Mouse (Mus musculus): ENCODE data around the gene Gp9. TPM values are rescaled to one million over a fixed set of nuclear protein-coding genes. Genes with fewer than 3 reads are reported as not detected.

The Gp9 gene
- polyA plus RNA-seq, 2 experiments from 2014 or later, result not detected

DNA sequence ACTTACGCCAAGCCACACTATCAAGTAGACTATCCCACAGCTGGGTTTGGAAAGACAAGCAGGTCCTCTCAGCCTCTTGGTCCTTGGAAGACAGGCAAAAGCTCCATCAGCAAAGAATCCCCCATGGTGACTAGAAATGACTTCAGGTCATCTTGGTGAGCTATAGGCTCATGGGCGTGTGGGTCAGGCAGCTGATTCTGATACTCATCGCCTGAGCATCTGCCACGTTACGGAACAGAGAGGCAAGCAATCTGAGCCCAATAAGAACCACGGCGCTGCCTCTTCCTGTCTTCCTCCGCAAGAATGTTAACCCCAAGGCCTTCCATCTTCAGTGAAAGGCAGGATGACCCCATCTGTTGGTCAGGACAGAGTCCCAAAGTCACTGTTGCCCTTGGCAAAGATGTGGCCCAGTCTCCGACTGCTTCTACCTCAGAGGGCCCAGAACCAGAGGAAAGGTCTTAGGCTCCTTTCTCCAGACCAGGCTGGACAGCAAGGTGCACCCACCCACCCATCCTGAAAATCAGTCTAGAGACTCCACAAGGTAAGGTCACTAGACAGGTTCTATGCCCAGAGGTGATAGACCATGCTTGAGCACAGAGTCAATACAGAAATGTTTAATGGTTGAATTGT lies 10.5 kb downstream of the Gp9 start:
- no peak for ATAC-seq

DNA sequence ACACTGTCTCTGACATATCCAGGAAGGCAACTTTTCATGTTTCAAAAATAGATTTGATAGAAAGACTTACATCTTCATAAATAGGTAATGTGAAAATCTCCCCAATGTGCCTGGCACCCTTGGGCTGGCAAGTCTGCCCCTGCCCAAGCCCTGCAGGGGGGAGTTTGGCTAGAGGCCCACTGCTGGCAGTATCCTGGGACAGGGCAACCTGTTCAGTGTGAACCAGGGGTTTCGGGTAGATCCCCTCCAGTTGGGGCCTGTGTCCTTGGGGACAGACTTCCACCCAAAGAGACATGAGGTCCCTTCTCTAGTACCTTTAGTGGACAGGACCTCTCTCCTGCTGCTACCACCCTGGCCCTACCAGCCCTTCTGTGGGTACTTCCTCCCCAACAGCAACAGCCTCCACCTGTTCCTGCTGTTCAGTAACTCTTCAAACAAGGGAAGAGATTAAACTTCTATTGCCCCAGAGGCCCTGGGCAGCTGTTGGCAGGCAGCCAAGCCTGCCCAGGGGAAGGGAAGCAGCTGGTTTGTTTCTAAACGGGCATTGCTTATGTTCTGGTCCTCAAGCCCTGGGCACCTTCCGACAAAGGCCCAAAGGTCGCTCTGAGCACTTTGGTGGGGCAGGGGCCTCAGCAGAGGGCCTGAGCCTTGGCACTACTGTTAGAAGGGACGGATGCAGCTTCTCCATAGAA lies 11.2 kb downstream of the Gp9 start:
- ATAC-seq, result no peak

DNA sequence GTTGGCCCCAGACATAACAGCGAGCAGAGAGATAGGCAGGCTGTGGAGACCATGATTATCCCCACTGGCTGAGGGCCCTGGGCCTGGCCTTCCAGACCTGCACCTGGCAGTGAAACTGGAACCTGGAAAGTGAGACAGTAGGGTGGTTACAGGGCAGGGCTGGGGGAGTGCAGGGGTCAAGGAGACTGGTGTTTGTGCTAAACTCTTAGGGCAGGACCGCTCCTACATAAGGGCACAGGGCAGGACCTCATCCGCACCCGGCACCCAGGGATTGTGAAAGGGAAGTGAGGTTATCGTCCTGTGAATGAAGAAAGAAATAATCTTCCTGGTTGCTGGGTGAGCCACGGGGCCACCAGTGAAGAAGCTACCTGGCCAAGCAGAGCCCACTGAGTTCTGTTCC lies 11.9 kb downstream of the Gp9 start:
- no peak for ATAC-seq

DNA sequence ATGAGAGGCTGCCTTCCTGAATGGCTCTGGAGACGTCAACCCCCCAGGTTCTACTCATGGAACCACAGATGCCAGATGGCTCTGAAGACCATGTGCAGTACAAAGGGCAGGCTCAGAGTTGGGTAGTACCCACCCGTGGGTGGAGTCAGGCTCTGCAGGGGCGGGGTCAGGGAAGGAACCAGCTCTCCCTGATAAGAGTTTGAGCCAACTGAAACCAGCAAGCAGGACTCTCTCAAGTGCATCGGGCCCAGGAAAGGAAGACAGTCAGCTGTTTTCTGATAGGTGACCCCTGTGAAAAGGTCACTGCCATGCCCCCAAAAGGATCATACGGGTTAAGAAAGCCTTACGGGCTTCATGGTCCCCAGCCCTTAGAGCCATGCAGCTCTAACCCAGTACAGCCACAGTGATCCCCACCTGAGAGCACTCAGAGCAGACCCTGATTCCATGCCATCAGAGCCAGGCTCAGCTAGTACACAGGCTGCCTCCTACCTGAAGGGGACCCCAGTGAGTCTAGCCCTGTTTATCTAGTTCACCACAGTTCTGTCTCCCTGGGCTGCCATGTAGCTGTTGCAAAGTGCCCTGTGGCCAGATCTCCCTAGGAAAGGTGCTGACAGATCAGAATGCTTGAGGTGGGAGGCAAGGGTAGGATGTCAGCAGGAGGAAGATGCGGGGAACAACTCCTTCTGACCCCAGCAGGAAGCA lies 13.1 kb downstream of the Gp9 start:
- no peak for ATAC-seq

DNA sequence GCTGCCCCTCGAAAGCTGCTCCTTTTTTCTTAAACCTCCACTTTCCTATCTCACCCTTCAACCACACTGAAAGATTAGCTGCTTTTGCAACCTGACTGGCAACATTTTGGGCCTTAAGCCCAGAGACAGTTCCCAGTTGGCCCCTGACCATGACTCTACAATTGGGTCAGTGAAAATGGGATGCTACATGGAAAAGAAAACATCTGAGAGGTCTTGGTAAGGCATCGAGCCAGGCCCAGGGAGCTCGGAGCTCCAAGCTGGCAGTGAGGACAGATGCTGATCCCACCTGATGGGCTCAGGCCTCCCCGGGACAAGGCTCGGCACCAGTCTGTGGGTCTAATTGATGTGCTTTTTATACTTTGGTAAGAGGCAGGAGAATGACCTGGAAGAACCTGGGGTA lies 14.0 kb downstream of the Gp9 start:
- no peak for ATAC-seq

DNA sequence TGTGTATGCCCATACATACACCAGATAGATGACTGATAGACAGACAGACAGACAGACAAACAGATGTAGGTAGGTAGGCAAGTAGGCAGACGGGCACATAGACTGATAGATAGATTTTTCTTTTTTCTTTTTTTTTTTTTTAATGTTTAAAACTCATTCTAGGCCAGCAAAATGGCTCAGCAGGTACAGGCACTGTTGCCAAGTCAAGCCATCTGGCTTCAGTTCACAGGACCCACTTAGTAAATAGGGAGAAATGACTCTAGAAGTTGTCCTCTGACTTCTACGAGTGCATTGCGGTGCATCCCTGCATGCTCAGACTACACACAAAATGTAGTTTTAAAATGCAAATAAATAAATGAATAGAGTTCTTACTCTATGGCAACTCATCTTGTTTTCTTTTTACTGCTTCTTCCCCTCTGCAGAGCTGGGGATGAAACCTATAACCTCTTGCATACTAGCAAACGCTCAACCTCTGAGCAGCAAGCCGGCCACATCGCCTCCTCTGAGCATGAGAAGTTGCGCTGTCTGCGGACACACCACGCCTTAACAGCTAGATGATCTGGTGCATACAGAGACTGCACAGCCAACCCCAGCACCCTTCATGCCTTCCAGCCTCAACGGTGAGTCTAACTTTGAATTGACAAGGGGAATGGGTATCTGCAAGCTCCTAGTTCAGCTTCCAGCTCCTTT lies 16.1 kb downstream of the Gp9 start:
- ATAC-seq, result no peak

DNA sequence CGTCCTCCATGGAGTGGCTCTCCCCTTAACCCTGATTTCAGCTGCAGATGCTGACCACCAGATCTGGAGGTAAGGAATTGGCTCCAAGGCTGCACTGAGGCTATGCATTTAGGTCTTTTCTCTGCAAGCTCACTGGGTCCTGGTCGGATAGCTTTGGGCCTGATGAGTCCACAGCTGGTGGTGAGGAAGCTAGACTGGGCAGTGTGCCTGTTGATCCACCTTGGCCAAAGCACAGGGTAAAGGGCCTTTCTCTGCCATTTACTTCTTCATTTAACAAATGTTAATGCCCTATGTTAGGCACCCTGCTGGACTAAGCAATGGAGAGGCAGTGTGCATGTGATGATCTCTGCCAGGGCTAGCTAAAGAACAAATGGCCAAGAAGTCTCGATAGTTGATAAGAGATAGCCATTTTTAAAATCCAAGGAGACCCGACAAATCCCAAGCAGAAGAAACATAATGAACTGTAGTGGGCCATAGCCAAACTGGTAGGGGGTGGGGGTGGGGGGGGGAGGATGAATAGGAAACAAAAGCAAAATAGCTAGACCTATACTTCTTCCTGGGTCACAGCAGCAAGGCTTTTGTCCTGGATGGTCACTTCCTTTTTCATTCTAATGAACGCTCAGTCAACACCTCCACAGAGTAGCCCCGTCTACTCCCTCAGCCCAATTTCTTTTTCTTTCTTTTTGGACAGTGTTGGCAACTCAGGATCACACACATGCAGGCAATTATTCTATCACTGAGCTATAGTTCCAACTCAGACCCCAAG lies 17.7 kb downstream of the Gp9 start:
- ATAC-seq, result no peak

DNA sequence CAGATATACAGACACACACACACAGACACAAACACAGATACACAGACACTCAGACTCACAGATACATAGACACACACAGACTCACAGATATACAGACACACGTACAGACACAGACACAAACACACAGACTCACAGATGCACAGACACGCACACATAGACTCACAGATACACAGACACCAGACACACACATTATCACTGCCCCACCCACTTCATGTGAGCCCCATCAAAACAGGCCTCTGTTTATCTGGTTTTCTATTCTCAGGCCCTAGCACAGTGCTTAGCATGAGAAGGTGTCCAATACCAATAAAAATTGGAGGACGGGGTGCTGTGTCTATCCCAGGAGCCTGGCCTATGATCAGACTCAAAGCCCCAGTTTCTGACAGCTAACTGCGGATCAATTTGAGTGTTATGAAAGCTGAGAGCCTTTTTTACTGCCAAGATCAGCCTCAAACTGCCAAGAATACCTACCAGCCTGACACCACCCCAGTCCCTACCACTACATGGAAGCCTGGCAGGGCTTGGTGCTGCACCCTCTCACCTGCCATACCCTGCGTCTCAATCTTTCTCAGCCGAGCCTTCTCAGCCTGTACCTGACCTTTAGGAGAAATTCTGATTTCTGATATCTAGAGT lies 18.5 kb downstream of the Gp9 start:
- ATAC-seq, result no peak

DNA sequence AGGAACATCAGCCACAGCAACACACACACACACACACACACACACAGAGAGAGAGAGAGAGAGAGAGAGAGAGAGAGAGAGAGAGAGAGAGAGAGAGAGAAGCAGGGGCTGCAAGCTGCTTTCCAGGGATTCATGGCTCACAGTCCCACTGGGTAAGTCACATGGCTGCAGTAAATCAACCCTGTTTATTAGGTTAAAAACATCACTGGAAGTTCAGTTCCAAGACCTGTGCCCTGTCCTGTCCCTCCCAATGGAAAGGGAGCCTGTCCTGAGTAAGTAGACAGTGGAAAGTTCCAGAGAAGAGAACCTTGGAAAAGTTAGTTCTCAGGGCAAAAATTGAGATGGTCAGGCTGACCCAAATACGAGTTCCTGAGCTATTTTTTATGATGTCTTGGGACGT lies 19.4 kb downstream of the Gp9 start:
- no peak for ATAC-seq

DNA sequence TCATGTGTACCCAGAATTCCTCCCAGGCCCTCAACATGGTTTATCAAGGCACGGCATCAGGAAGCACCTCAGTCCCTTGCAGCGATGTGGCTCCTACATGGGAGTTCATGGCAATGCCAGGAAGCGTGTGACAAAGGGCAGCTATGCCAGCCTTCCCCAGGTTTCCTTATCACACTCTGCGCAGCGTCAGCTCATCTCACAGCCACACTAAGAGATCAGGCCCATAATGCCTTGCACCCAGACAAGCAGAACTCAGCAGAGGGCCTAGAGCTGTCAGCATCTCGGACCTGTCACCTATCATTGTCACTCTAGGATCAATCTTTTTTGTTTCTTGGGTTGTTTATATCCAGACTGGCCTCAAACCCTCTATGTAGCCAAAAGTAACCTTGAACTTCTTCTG lies 21.7 kb downstream of the Gp9 start:
- ATAC-seq, result no peak

DNA sequence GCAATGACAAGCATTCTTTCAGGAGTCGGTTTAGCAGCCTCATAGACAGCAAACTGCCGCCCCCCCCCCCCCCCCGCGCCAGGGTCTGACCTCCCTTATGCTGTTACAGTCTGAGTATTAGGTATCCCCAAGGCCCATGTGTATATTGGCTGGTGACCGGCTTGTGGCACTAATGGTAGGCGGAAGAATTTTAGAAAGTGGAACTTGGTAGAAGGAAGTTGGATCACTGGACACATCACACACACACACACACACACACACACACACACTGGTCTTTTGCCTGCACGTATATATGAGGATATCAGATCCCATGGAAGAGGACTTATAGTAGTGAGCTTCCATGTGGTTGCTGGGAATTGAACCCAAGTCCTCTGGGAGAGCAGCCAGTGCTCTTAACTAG lies 24.6 kb downstream of the Gp9 start:
- ATAC-seq, result no peak

DNA sequence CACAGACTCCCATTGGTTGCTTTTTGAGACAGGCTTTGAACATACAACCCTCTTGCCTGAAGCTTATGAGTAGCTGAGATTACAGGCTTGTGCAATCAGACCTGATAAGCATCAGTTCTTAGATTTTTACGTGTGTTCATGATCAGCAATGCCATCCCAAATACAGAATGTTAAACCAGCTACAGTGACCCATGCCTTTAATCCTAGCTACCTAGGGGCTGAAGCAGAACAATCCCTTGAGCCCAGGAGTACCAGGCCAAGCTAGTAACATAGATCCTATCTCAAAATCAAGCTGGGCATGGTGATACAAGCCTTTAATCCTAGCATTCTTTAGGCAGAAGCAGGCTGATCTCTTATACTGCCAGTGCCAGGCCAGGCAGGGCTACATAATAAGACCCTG lies 26.2 kb downstream of the Gp9 start:
- ATAC-seq, result no peak

DNA sequence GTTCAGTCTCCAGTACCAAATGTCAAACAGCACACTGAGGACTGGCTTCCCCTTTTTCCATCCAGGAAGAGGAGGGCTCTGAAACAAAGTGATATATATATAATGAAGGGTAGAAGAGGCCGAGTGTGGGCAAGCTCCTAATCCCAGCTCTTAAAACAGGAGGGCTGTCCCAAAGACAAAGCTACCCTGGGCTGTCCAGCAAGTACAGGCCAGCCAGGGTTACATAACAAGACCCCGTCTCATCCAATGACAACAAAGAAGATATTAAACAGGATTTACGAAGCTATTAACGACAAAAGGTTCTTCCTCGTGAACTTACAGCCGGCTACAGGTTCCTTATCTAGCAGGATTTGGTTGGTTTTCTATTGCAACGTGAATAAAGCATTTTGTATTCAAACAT lies 27.0 kb downstream of the Gp9 start:
- ATAC-seq, result no peak

DNA sequence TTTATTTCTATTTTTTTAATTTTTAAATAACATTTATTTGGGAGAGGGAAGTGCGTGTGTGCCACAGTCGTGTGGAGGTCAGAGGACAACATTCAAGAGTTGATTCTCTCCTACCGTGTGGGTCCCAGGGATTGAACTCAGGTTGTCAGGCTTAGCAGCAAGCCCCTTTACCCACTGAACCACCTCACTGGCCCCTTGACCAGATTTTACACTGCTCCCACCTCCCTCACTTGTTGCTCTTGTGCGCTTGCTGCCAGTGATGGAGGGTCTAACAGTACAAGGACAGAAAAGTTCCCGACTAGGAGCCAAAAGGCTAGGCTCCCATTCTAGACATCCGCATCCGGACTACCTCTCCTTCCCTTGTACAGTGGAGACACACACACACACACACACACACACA lies 27.6 kb downstream of the Gp9 start:
- ATAC-seq, result no peak

DNA sequence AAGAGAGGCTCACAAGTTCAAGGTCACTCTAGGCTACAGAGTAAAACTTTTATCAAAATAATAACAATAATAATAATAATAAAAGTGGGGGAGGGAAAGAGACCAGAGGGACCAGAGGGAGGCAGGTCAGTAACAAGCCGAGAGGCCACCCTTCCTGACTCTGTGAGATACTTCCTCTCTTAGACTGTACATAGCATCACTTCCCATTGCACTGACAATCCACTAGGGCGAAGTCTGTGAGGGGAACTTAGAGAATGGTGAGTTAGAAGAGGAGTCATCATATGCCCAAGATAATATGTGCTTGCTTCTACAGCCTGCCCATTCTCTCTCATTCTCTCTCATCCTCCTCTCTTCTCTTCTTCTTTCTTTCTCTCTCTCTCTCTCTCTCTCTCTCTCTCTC lies 28.2 kb downstream of the Gp9 start:
- no peak for ATAC-seq

DNA sequence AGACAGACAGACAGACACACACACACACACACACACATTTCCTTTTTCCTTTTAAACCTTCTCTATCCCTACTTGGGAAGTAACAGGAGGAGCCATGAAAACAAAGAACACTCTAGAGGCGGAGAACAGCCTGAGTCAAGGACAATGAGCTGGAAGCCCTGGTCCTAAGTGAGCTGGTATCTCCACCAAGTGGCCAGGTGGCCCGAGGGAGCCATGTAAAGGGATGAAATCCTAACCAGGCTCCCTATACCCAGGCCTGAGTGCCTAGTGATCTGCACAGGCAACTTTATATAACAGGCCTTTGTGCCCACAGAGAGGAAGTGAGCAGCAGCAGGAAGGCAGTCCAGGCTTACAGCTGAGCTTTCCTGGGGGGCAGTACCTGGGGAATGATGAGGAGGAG lies 29.0 kb downstream of the Gp9 start:
- no peak for ATAC-seq

DNA sequence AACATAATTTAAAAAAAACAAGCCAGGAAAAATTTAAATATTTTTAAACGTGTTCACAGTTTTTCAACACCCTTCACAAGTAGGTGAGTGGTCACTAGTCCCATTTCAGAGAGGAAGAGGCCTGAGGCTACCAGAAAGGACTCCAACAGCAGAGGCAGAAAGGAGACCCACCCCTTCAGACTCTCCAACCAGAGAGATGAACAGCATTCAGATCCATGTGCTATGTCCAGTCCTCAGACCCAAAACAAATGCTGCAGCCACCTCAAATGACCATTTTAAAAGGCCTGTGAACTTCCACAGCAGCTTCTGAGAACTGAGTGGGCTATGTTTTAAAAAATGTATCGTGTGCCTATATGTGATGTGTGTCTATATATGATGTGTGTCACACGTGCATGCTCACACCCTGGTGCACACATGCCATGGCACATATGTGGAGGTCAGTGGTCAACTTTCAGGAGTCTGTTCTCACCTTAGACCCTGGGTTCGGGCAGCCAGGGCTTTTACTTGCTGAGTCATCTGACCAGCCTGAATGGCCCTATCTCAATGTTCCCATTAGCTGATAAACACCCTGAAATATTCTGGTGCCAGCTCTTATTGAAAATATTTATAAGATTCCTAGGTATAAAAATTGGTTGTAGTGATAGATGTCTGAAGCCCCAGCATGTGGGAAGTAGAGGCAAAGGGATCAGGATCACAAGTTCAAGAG lies 30.0 kb downstream of the Gp9 start:
- ATAC-seq, result no peak

DNA sequence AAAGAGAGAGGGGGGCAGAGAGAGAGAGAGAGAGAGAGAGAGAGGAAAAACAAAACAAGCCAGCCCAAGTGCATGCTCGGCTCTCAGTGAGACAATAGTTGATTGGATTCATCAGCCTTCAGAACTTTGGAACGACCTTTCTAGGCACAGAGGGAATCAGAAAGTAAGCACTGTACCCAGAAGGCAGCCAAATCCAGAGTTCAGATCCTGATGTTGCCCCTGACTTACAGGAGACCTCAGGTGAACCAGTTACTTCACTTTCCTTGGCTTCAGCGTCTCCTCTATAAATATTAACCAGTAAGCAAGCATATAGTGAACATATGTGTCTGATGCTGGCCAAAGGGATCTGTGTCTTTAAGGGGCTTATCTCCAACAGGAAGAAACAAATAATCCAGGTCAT lies 30.6 kb downstream of the Gp9 start:
- no peak for ATAC-seq

DNA sequence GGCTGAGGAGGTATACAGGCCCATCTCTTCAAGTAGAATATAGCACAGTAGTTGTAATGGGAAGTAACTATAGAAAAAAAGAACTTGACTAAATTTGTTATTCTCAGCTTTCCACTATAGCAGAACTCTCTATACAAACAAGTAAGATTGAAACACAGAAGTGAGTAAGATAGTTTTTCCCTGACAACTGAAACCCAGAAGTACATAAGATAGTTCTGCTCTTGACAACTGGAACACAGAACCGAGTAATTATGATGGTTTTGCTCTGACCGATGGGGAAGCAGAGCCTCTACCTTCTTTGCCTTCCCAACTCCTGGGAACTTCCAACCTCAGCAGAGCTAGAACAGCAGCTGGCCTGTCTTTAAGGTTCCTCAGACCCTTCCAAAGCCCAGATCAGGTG lies 31.3 kb downstream of the Gp9 start:
- ATAC-seq, result no peak

DNA sequence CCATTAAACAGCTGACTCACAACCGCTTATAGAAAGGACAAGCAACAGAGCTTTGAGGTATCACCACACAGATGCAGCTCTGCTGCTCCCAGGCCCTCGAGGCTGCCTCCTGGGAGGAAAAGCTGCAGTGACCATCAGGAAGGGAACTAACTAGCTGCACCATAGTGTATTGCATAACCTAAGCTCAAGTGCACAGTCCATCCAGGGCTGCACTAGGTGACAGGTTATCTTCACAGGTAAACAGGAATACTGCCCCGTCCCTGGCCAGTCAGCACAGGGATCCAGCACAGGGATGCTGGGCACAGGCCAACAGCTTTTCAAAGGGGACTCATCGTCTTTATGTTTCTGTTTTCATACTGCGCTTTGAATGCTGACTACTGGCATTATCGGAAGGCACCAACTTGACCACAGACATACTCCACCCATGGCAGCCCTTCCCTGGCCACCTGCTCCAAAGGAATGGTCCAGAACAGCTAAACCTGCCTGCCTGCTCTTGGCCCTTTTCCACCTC lies 31.8 kb downstream of the Gp9 start:
- no peak for ATAC-seq

DNA sequence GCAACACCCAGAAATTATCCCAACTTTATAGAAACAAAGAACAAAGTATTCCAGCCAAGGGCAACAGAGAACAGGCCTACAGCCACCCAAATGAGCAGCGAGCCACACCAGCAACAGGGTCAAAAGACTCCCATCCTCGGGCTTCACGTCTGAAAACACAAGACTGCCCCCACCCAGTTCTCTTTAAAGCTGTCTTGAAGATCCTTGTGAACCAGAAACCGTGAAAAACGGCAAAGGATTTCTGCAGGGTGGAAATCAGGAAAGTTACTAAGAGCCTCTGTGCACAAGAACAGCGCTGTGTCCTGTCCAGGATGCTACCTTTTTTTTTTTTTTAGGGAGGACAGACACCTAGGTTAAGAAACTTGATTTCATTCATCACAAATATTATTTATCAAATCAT lies 32.4 kb downstream of the Gp9 start:
- ATAC-seq, result no peak
